Comparison of ENCODE assay signal across 17 mouse cellular contexts in the genomic region with DNA sequence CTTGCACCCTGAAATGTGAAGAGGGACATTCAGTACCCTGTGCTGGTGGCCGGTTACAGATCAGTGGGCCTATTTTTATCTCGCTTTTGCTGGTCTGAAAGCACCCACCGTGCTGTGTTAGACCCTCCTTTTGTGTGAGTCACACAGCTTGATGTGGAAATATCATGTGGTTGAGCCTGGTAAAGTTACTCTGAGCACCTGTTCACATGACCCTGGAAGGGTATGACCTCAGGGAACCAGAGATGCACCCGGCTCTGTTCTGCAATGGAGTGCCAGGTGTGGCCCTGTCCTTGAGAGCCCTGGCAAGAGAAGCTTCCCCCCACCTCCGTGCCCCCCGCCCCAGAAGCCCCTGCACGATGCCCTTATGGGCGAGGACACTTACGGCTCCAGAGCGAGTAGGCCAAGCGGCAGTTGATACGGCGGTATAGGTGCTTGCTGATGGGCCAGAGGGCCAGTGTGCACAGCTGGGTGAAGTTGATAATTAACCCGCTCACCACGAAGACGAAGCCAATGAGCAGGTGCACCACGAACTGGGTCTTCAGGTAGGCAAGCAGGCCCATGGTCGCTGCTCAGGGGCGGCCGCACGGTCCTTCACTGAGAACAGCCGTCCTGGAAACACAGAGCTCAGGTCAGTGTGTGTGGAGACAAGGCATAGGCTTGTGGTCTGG. TPM values are rescaled to one million over a fixed set of nuclear protein-coding genes. Genes with fewer than 3 reads are reported as not detected.
A peak's percentile ranks its signal among the peaks of the same experiment; 100 is the strongest.
DNase-seq lines count a peak whose midpoint lies in the region; ATAC-seq and TF ChIP-seq lines count a peak whose summit lies in the region.
"Had no signal": no experiment of that assay in that cellular context is flagged by ENCODE, and none has a peak within 500 bp of the region (broad histone marks: within the 10 kb centered on the region; RNA-seq: fewer than 3 reads in every experiment).

No protein-coding gene starts in this region.

- intact Hi-C loops in gastrocnemius, adult 2 months (cut with DNase I): no loop called here

- 0 out of 2 replicates have a peak, but pooled peaks cover 4% of the 10 kb centered on the region for H3K36me3 ChIP-seq in liver, embryonic 16.5 days (ENCODE audit: control insufficient read depth, insufficient read depth)
- H3K36me3 ChIP-seq in midbrain, embryonic 11.5 days (ENCODE audit: control insufficient read depth, insufficient read depth, low read length): peaks cover 10% of the 10 kb centered on the region; the same call in 1 of the 2 replicates
- peaks cover 48% of the 10 kb centered on the region for H3K36me3 ChIP-seq in limb, embryonic 10.5 days

- no peak for TF ChIP-seq CTCF in gastrocnemius, adult 2 months (IDR thresholded peaks at IDR 0.05)

- H3K9me3 ChIP-seq in liver, embryonic 16.5 days (replicated peaks; ENCODE audit: control insufficient read depth, low read length): no peaks in the 10 kb centered on the region
- H3K9me3 ChIP-seq in midbrain, embryonic 11.5 days (ENCODE audit: control insufficient read depth, low read length): no peaks in the 10 kb centered on the region
- H3K9me3 ChIP-seq in limb, embryonic 10.5 days (replicated peaks): no peaks in the 10 kb centered on the region
- H3K9me3 ChIP-seq: heart, embryonic 13.5 days had no signal

- no peak overlapping the region for H3K4me2 ChIP-seq in liver, embryonic 16.5 days (ENCODE audit: low read depth, low read length)
- no peak overlapping the region for H3K4me2 ChIP-seq in midbrain, embryonic 11.5 days
- H3K4me2 ChIP-seq: heart, embryonic 13.5 days had no signal

- peaks cover 3% of the 10 kb centered on the region; the same call in 1 of the 2 replicates for H3K4me1 ChIP-seq in liver, embryonic 16.5 days (ENCODE audit: control insufficient read depth, low read depth, low read length)
- H3K4me1 ChIP-seq in midbrain, embryonic 11.5 days (ENCODE audit: control insufficient read depth, insufficient read depth, low read length): no peaks in the 10 kb centered on the region
- H3K4me1 ChIP-seq in limb, embryonic 10.5 days: peaks cover 26% of the 10 kb centered on the region

- peak; percentile 43 for DNase-seq in gastrocnemius, adult 2 months
- no peak for DNase-seq in gastrocnemius, adult 8-10 months (ENCODE audit: low spot score in 2 of 2)
- peak; percentile 42 for DNase-seq in thymus, postnatal 0 days (ENCODE audit: low spot score)
- no peak for DNase-seq in thymus, postnatal 4 days
- DNase-seq in midbrain, embryonic 11.5 days (ENCODE audit: low spot score, missing footprints): no peak
- no peak for DNase-seq in adrenal gland, postnatal 36 days
- no peak for DNase-seq in limb, embryonic 10.5 days (ENCODE audit: low spot score)
- DNase-seq: cerebellum, adult 18-20 months; embryo, embryonic 11 days; gastrocnemius, postnatal 25 days; lung, postnatal 4 days; right cerebral cortex, adult 18-20 months had no signal

- H3K27me3 ChIP-seq in liver, embryonic 16.5 days (ENCODE audit: control insufficient read depth, insufficient read depth, low read depth, low read length): no peaks in the 10 kb centered on the region
- no peaks in the 10 kb centered on the region for H3K27me3 ChIP-seq in midbrain, embryonic 11.5 days (ENCODE audit: control insufficient read depth, insufficient read depth, low read length)
- no peaks in the 10 kb centered on the region for H3K27me3 ChIP-seq in limb, embryonic 10.5 days (ENCODE audit: low read depth, poor library complexity, severe bottlenecking)
- H3K27me3 ChIP-seq: heart, embryonic 13.5 days; Patski had no signal

- 67% methylated on average over 22 of the region's 22 CpGs for WGBS in liver, embryonic 16.5 days (ENCODE audit: insufficient replicate concordance)
- WGBS in midbrain, embryonic 11.5 days: 95% methylated on average over 22 of the region's 22 CpGs
- 95% methylated on average over 22 of the region's 22 CpGs for WGBS in limb, embryonic 10.5 days

- peak; percentile 35 for ATAC-seq in liver, embryonic 16.5 days (ENCODE audit: low read depth)
- ATAC-seq in midbrain, embryonic 11.5 days (ENCODE audit: low FRiP score): no peak
- ATAC-seq: forebrain, embryonic 16.5 days; inflammation-experienced regulatory T-cells, adult 6 months; Patski had no signal

- no peak overlapping the region for H3K4me3 ChIP-seq in gastrocnemius, adult 2 months
- H3K4me3 ChIP-seq in liver, embryonic 16.5 days (ENCODE audit: low read depth, low read length): no peak overlapping the region
- no peak overlapping the region for H3K4me3 ChIP-seq in midbrain, embryonic 11.5 days (ENCODE audit: low read depth, low read length)
- H3K4me3 ChIP-seq in limb, embryonic 10.5 days: no peak overlapping the region
- H3K4me3 ChIP-seq: heart, embryonic 13.5 days had no signal

- no peak overlapping the region for H3K9ac ChIP-seq in liver, embryonic 16.5 days (ENCODE audit: low read depth, low read length)
- no peak overlapping the region for H3K9ac ChIP-seq in midbrain, embryonic 11.5 days (ENCODE audit: low read length)
- H3K9ac ChIP-seq: heart, embryonic 13.5 days had no signal

- H3K27ac ChIP-seq in gastrocnemius, adult 2 months: peak overlapping the region; percentile 71
- H3K27ac ChIP-seq in liver, embryonic 16.5 days (ENCODE audit: low read length): no peak overlapping the region
- H3K27ac ChIP-seq in midbrain, embryonic 11.5 days (ENCODE audit: low read depth, low read length): no peak overlapping the region
- H3K27ac ChIP-seq in limb, embryonic 10.5 days: no peak overlapping the region
- H3K27ac ChIP-seq: heart, embryonic 13.5 days had no signal

RNA-seq across cellular contexts. Expression of a gene that starts 43.2 kb away (rescaled TPM):
- 10 to 100 TPM; 37.9 to 40.1 TPM for total RNA-seq in gastrocnemius, adult 2 months (2021)
- total RNA-seq in gastrocnemius, adult 8-10 months (2022): 10 to 100 TPM; 36.9 to 57.4 (median 42.2) TPM
- 20.0 and 26.3 TPM in 2 replicates for polyA plus RNA-seq in thymus, postnatal 0 days (2015; fragmentation: Nextera tagmentation; extraction: Ambion mirVana)
- 4.3 and 5.9 TPM in 2 replicates for polyA plus RNA-seq in liver, embryonic 16.5 days (2015; fragmentation: Nextera tagmentation; extraction: Ambion mirVana)
- polyA plus RNA-seq in midbrain, embryonic 11.5 days (2014; fragmentation: Nextera tagmentation; extraction: Ambion mirVana): 16.7 and 17.5 TPM in 2 replicates
- 10 to 100 TPM; 50.7 to 53.6 TPM for total RNA-seq in adrenal gland, postnatal 36 days (2021)
- 10.3 and 13.1 TPM in 2 replicates for polyA plus RNA-seq in limb, embryonic 10.5 days (2016; fragmentation: Nextera tagmentation; extraction: Ambion mirVana)

Comparison
In these comparisons a context has a peak if more than half of its experiments do, and no peak if none do; other contexts are left out.
1. DNase-seq: peak in gastrocnemius, adult 2 months (single experiment) and thymus, postnatal 0 days (single experiment); none in gastrocnemius, adult 8-10 months (0 of 2), thymus, postnatal 4 days (single experiment), midbrain, embryonic 11.5 days (single experiment), adrenal gland, postnatal 36 days (0 of 2) and limb, embryonic 10.5 days (single experiment).